Mouse (Mus musculus) midbrain, embryonic 10.5 days (tissue): ENCODE measurements at regions not wholly inside any gene's neighbourhood (a gene's known extent, or its start where the extent isn't known, plus 50 kb on each side); places are given as distances from the start of the nearest gene placed in this dataset.

Experiments
- DNase-seq: peaks from one replicate; pipeline ENCODE4 v3.0.0-alpha.2; 2017; ENCODE audit warnings: low spot score
- H3K27ac ChIP-seq: fragments of 300-500 bp; sonication (generic); replicated peaks from 2 replicates; pipeline ENCODE4 v1.5.1; 2016; ENCODE audit warnings: mild to moderate bottlenecking
- H3K27me3 ChIP-seq: fragments of 300-500 bp; sonication (generic); 2 replicates; pipeline ENCODE4 v1.6.1; 2016; ENCODE audit warnings: low read depth, mild to moderate bottlenecking; ENCODE audit not compliant: poor library complexity, severe bottlenecking
- H3K36me3 ChIP-seq: fragments of 300-500 bp; sonication (generic); 2 replicates; pipeline ENCODE4 v1.6.1; 2016; ENCODE audit warnings: mild to moderate bottlenecking, moderate library complexity
- H3K4me1 ChIP-seq: fragments of 300-500 bp; sonication (generic); 2 replicates; pipeline ENCODE4 v1.6.1; 2016
- H3K4me3 ChIP-seq: fragments of 300-500 bp; sonication (generic); 2 replicates; pipeline ENCODE4 v1.5.1; 2016; ENCODE audit warnings: mild to moderate bottlenecking, moderate library complexity
- H3K9me3 ChIP-seq: fragments of 300-500 bp; sonication (generic); replicated peaks from 2 replicates; pipeline ENCODE4 v1.6.1; 2016; ENCODE audit warnings: mild to moderate bottlenecking
- WGBS: fragments of 180-500 bp; shearing (Covaris S2); methylation state at CpG from one replicate; pipeline ENCODE4 v1.1.7; 2016; 5-methylcytosine and 5-hydroxymethylcytosine counted together

DNA sequence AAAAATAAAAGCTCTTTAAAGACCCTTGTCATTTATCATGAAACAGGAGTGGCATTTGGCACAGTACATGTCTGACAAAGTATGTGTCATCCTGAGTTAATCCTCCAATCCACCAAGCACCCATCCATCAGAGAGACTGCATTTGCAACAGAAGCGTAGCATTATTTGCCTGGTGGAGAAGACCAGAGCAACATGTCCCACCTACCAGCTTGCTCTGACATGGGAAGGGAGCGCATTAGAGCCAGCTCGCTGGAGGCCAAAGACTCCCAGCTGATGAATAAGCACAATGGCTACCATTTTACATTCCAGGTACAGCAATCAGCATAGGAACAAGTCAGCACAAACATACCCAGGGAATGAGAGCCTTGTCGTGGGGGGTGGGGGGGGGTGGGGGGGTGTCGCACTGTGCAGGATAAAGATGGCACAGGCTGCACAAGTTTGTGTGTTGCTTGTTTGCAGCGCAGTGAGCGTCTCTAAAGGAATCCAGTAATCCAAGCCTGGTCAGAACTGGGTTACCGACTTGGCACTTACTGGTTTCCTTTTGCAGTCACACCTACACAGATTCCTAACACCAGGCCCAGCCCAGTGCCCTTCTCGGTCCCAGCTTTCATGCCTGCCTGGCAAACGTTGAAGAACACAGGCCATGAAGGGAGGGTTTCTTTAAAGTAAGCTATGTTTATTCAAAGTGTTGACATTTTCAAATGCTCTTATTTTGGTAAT lies 507.8 kb upstream of the Atp11b start:
- H3K9me3 ChIP-seq: no peaks in the 10 kb centered on the region
- H3K36me3 ChIP-seq: no peaks in the 10 kb centered on the region
- WGBS: 75% methylated on average over 10 of the region's 10 CpGs
- H3K27ac ChIP-seq: peak overlapping the region; percentile 39; the same call in 1 of the 2 replicates
- no peak overlapping the region for H3K4me3 ChIP-seq
- no peaks in the 10 kb centered on the region for H3K27me3 ChIP-seq
- peaks cover 53% of the 10 kb centered on the region for H3K4me1 ChIP-seq
- no peak for DNase-seq

- H3K9me3 ChIP-seq: no peaks in the 10 kb centered on the region
- 87% methylated on average over 10 of the region's 10 CpGs for WGBS
- no peaks in the 10 kb centered on the region for H3K27me3 ChIP-seq
- no peak overlapping the region for H3K4me3 ChIP-seq
- no peak overlapping the region for H3K27ac ChIP-seq
- no peaks in the 10 kb centered on the region for H3K36me3 ChIP-seq
- H3K4me1 ChIP-seq: peaks cover 31% of the 10 kb centered on the region
- DNase-seq: no peak
Measured at GRCm38 (mm10) chr3:35249160-35249559, 504.7 kb upstream of the Atp11b start.

GRCm38 (mm10) chr3:35250092-35250749 lies 503.7 kb upstream of the Atp11b start:
- H3K4me1 ChIP-seq: peaks cover 25% of the 10 kb centered on the region
- WGBS: 60% methylated on average over 14 of the region's 14 CpGs
- H3K4me3 ChIP-seq: no peak overlapping the region
- H3K27me3 ChIP-seq: no peaks in the 10 kb centered on the region
- H3K9me3 ChIP-seq: no peaks in the 10 kb centered on the region
- H3K36me3 ChIP-seq: no peaks in the 10 kb centered on the region
- no peak overlapping the region for H3K27ac ChIP-seq
- no peak for DNase-seq

DNA sequence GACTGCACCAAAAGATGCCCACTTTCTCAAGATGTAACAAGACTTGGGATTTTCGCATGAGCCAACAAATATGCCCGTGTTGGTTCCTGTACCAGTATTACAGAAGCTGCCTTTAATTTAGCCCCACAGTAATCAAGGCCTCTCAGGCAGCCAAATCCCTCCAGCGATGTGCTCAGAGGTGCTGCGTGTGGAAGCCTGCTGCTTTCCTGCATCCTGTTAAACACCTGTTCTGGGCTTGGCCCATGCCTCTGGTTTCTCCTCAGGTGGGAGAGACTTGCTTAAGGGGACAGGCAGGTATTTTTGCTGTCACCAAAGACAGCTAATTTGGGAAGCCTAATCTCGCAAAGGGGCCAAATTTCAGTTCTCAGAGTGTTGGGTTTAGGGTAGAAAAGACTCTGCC lies 500.0 kb upstream of the Atp11b start:
- no peak overlapping the region for H3K27ac ChIP-seq
- H3K27me3 ChIP-seq: no peaks in the 10 kb centered on the region
- H3K4me3 ChIP-seq: no peak overlapping the region
- DNase-seq: no peak
- H3K4me1 ChIP-seq: peaks cover 17% of the 10 kb centered on the region
- WGBS: 66% methylated on average over 5 of the region's 5 CpGs
- no peaks in the 10 kb centered on the region for H3K9me3 ChIP-seq
- H3K36me3 ChIP-seq: no peaks in the 10 kb centered on the region

- H3K9me3 ChIP-seq: no peaks in the 10 kb centered on the region
- H3K36me3 ChIP-seq: no peaks in the 10 kb centered on the region
- DNase-seq: no peak
- no peak overlapping the region for H3K4me3 ChIP-seq
- H3K27me3 ChIP-seq: no peaks in the 10 kb centered on the region
- no peak overlapping the region for H3K27ac ChIP-seq
- no peaks in the 10 kb centered on the region for H3K4me1 ChIP-seq
- WGBS: 87% methylated on average over 6 of the region's 6 CpGs
Measured at GRCm38 (mm10) chr3:35260936-35261335, 493.0 kb upstream of the Atp11b start.

DNA sequence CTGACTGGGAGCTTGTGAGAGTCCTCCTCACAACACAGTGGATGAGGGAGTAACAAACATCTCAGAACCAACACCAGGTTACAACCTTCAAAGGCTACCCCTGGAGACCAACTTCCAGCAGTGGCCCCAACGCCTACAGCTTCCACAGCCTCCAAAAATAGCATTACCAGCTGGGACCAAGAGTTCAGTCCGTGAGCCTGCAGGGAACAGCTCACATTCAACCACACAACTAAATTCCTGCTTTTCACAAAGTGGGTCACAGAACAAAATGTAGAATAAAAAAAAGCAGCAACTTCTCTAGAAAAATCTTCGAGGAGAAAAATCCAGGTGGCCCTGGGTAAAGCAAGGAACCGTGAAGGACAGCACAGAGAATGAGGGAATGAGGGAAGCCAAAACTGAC lies 485.0 kb upstream of the Atp11b start:
- Histone ChIP-seq H3K9me3 (no peaks in the 10 kb centered on the region), H3K4me1 (peaks cover 17% of the 10 kb centered on the region), H3K27me3 (no peaks in the 10 kb centered on the region), H3K4me3 (no peak overlapping the region), H3K27ac (no peak overlapping the region), H3K36me3 (no peaks in the 10 kb centered on the region)
- 72% methylated on average over 4 of the region's 4 CpGs for WGBS
- DNase-seq: no peak

DNA sequence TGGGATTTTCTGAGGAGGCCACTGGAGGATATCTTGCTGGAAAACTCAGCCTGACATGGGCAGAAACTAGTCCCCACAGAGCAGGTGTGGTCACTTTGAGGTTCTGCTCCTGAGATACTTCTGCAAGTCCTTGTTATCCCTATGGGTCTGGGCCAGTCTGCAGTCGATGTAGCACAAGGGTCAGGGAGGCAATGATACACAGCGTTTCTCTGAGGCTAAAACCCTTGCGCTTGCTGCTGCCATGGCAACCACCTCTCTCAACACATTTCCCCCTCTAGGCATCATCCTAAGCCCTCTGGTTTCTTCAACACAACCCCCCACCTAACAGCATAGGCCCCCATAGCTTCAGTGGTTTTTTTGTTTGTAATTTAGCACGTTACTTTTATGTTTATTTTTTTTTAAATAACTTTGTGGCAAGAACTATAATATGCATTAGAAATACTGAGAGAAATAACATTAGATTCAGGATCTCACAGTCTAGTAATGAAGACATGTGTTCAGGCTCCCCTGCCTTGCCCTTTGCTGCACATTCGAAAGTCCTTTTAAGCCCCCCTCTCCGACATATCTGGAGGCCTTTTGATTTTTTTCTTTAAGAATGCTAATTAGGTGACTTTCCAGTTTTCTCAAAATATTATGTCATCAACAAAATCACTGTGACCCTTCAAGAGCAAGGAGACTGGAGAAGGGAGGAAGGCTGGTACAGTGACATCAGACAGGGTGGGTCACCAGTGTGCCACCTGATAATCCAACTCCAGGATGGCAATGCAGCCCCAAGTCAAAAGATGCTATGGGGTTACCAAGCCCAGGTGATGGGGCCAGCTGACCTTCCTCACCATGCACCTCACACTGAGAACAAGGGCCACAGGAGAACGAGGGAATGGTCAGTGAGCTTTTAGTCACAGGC lies 483.7 kb upstream of the Atp11b start:
- Histone ChIP-seq H3K4me1 (peaks cover 17% of the 10 kb centered on the region), H3K36me3 (no peaks in the 10 kb centered on the region), H3K27ac (no peak overlapping the region), H3K4me3 (no peak overlapping the region), H3K9me3 (no peaks in the 10 kb centered on the region), H3K27me3 (no peaks in the 10 kb centered on the region)
- peak; percentile 25 for DNase-seq
- 54% methylated on average over 7 of the region's 7 CpGs for WGBS

DNA sequence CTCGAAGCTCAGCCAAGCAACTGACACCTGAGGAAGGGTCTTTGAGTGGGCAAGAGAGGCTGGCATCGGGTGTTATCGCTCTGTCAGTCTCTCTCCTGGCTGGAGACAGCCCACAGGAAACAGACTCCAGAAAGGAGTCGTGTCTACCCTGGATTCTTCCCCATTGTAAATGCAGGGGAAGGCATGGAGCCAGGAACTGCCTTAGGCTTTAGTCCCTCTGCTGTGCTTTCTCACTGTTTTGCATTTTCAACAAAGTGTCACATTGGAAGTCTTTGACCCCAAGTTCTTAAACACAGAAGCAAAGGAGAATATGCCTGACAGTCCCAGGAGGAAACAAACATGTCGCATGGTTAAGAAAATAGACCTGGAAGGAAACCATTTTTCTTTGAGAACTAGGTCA lies 480.4 kb upstream of the Atp11b start:
- Histone ChIP-seq H3K27me3 (no peaks in the 10 kb centered on the region), H3K9me3 (no peaks in the 10 kb centered on the region), H3K36me3 (no peaks in the 10 kb centered on the region), H3K27ac (no peak overlapping the region), H3K4me1 (peaks cover 17% of the 10 kb centered on the region), H3K4me3 (no peak overlapping the region)
- WGBS: 72% methylated on average over 5 of the region's 5 CpGs
- DNase-seq: no peak

GRCm38 (mm10) chr3:35280981-35281380 lies 472.9 kb upstream of the Atp11b start:
- no peaks in the 10 kb centered on the region for H3K9me3 ChIP-seq
- H3K4me1 ChIP-seq: no peaks in the 10 kb centered on the region
- no peaks in the 10 kb centered on the region for H3K36me3 ChIP-seq
- no peak for DNase-seq
- 78% methylated on average over 5 of the region's 5 CpGs for WGBS
- H3K4me3 ChIP-seq: no peak overlapping the region
- H3K27me3 ChIP-seq: no peaks in the 10 kb centered on the region
- no peak overlapping the region for H3K27ac ChIP-seq

- Histone ChIP-seq H3K27me3 (no peaks in the 10 kb centered on the region), H3K27ac (no peak overlapping the region), H3K9me3 (no peaks in the 10 kb centered on the region), H3K36me3 (no peaks in the 10 kb centered on the region), H3K4me3 (no peak overlapping the region), H3K4me1 (no peaks in the 10 kb centered on the region)
- no peak for DNase-seq
- 85% methylated on average over 2 of the region's 2 CpGs for WGBS
Measured at GRCm38 (mm10) chr3:35282106-35282505, 471.8 kb upstream of the Atp11b start.

DNA sequence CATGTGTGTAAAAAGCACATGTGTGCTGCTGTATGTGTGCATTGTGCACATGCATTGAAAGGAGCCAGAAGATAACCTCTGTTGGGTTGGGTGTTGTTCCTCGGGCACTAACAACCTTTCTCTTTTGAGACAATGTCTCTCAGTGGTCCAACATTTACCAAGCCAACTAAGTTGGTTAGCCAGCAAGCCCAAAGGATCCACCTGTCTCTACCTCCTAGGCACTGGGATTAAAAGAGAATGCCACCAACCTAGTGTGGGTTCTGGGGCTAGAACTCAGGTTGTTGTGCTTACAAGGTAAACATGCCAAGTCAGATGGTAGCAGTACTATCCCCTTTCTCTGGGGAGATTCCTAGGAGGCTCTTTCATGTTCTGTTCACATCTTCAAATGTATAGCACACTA lies 459.1 kb upstream of the Atp11b start:
- Histone ChIP-seq H3K27me3 (no peaks in the 10 kb centered on the region), H3K9me3 (peaks cover 5% of the 10 kb centered on the region; the same call in 1 of the 2 replicates), H3K4me3 (no peak overlapping the region), H3K36me3 (no peaks in the 10 kb centered on the region), H3K27ac (no peak overlapping the region), H3K4me1 (peaks cover 3% of the 10 kb centered on the region; the same call in 1 of the 2 replicates)
- no peak for DNase-seq
- WGBS: 76% methylated on average over 1 of the region's 1 CpGs

GRCm38 (mm10) chr3:35295746-35296145 lies 458.2 kb upstream of the Atp11b start:
- H3K36me3 ChIP-seq: no peaks in the 10 kb centered on the region
- WGBS: 89% methylated on average over 4 of the region's 4 CpGs
- no peak for DNase-seq
- no peaks in the 10 kb centered on the region for H3K27me3 ChIP-seq
- peaks cover 3% of the 10 kb centered on the region; the same call in 1 of the 2 replicates for H3K4me1 ChIP-seq
- H3K9me3 ChIP-seq: peaks cover 5% of the 10 kb centered on the region; the same call in 1 of the 2 replicates
- no peak overlapping the region for H3K27ac ChIP-seq
- no peak overlapping the region for H3K4me3 ChIP-seq
